Mouse (Mus musculus): ENCODE results near the gene Igdcc3. TPM values are rescaled to one million over a fixed set of nuclear protein-coding genes. Genes with fewer than 3 reads are reported as not detected.

Gene Igdcc3
- total RNA-seq, 2 experiments from 2014 or later = 0.59 to 0.65 TPM

DNA sequence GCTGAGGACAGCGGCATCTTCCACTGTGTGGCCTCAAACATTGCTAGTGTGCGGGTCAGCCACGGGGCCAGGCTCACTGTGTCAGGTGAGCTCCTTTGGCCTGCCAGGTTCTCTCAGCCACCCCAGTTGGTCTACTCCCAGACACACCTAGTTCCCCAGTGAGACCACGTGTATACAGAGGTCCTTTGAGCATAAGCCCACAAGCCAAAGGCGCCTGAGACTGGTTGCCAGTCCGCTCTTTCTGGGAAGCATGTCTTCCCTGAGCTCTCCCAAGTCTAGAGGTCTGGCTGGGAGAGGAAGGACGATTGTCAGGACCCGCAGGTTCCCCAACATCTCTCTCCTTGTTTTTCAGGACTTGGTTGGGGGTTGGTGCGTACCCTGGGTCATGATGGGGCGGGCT is 36.9 kb downstream of the Igdcc3 start:
- no peak for DNase-seq

DNA sequence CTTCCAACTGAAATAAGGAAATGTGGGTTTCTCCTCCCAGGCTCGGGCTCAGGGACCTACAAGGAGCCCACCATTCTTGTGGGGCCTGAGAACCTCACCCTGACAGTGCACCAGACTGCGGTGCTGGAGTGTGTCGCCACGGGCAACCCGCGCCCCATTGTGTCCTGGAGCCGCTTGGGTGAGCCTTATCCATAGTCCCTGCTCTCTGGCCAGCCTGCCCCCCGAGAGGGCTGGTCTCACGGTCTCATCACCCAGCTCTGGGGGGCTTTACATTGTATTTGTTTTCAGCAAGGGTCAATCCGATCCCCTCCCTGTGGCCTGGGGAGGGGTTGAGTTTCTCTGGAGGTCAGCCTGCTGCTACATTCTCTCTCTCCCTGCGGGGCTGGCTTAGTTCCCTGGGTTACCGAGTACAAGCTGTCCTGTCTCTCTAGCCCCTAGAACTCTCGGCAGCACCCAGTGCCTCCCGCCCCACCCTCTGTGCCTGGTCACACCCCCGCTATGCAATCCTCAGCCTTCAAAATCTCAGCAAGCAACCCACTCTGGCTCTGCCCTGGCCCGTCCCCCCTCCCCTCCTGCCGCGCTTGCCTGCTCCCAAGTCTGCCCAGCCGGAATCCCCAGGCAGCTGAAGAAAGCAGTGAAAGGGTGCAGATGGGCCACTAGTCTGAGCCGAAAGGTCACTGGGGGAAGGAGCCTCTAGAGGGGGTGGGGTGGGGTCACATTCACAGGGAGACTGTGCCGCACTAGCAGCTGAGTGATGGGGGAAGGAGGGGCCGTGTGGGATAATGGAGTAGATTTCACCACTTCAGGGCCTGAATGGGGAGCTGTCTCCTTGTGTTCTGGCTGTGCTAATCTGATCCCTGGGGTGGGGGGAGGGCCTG is 37.6 kb downstream of the Igdcc3 start:
- DNase-seq = no peak

DNA sequence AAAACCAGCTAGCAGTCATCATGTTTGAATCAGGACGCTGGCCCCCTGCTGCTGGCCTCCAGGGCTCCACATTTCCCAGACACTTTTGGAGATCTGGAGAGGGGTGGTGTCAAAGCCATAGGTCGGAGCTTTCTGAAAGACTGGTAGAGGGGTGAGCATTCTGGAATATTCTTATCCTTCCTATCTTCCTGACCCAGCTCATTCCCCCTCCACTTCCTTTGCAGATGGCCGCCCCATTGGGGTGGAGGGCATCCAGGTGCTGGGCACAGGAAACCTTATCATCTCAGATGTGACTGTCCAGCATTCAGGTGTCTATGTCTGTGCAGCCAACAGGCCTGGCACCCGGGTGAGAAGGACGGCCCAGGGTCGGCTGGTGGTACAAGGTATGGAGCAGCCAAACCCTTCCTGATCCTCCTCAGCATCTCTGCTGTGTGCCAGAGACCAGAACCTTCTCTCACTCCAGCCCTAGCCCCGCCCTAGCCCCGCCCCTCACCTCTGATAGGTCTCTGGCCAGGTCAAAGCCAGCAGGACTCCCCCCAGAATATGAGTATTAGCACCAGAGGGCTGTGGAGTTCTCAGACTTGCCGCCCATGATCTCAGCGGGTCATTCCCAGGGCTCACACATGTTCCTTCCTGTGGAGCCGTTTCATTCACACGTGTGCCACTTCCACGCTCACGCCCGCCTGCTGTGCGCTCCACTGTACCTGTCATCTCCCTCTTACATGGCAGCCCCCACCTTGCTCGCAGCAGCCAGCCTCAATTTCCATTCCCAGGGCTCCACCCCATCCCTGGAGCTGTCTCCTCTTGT is 39.0 kb downstream of the Igdcc3 start:
- no peak for DNase-seq

DNA sequence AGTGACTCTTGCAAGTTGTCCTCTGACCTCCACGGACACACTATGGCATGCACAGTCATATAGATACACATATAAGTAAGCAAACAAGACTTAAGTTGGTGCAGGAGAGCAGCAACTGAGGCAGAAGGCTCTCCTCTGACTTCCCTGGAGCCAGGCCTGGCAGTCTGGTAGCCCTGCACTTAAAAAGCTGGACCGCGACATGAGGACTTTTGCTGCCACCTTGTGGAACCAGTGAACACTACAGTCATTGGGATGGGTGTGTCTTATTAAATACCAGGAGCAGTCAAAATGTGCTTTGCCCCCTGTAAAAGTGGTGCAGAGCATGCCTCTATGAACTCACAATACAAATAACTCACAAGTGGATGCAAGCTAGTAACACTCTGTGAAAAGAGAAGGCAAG is 47.6 kb downstream of the Igdcc3 start:
- peak; percentile 75 for DNase-seq

DNA sequence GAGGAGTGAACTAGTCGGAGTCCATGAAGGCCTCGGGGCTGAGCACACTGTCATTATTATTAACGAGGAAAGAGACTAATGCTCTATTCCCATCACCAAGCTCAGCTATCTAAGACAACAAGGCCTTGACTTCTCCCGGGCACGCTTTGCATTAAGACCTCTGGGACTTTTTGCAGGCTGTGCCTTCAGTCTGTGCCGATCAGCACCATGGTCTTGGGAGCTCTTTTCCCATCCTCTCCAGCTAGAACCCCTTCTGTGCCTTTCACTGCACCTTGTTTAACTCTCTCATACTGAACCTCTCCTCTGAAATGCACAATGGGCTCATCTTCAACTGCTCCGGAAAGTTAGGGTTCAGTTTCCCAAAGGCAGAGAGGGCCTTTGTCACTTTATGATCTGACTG is 49.3 kb downstream of the Igdcc3 start:
- no peak for DNase-seq

GRCm38 (mm10) chr9:65191389-65191754 is 50.4 kb downstream of the Igdcc3 start:
- DNase-seq = no peak

DNA sequence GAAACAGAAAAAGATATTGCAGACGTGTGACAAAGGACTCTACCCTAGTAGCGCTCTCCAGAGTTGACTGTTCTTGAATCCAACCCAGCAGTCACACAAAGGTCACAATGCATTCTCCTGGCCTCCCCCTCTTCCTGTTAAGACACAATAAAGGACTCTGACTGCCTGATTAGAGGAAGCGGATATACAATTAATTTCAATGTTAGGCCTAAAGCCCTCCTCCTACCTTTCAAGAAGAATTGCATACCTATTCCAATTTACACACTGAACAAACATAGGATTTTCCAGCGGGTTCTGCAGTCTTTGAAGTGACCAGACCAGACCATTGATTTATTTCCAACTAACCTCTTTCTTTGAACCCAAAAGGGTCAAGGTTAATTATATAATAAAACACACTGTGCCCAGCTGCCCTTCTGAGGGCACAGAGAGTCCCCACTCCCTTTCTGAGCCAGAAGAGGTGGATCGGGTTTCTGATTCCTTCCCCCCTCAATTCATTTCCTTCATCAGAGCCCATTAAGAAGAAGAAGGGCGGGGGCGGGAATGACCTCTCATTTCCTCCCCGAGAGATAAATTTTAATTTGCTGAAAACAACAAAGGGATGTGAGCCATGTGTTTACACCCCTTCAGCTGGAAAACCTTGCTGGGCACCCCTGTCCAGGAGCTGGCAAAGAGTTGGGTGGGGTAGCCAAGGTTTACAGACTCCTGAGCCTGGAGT is 50.9 kb downstream of the Igdcc3 start:
- no peak for DNase-seq

- DNase-seq = no peak
Measured at GRCm38 (mm10) chr9:65193214-65193613, 52.2 kb downstream of the Igdcc3 start.

- no peak for DNase-seq
Measured at GRCm38 (mm10) chr9:65195053-65195452, 54.1 kb downstream of the Igdcc3 start, which contains the start of gene Parp16. TSS of gene Parp16 (plus strand) at chr9:65195353.

GRCm38 (mm10) chr9:65195621-65195981 is 54.6 kb downstream of the Igdcc3 start:
- DNase-seq = no peak

DNA sequence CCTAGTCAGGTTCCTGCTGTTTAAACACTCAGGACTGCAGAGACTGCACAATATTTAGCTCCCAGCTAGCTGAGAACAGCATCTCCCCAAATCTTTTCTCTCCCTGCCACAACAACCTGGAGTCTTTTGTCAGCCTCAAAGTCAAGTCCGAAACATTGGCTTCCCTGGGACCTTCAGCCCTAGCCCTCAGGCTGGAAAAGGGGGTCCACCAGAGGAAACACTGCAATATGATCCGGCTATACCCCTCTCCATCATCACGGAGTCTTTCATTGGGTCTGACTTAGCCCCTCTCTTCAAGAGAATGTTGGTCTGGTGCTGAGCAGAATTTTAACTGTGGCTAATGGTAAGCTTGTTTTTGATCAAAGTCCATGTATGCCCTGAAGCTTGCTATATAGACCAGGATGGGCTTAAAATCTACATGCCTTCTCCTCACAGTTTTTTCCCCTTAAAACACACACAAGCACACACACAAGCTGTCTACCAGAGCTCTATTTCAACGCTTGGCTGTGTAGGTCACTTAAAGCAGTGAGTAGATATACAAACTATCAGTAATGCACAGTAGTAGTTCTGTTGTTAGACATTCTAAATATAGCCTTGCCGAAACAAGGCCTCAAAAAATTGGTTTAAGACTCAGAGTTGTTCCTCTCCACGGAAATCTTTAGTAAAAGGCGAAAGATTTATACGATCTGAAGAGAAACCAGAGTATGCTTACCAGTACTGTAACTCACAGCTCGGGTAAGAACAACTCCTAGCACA is 55.2 kb downstream of the Igdcc3 start:
- no peak for DNase-seq

GRCm38 (mm10) chr9:65196738-65197569 is 56.0 kb downstream of the Igdcc3 start:
- DNase-seq = peak; percentile 97

- DNase-seq = no peak
Measured at GRCm38 (mm10) chr9:65197826-65198225, 56.8 kb downstream of the Igdcc3 start.

DNA sequence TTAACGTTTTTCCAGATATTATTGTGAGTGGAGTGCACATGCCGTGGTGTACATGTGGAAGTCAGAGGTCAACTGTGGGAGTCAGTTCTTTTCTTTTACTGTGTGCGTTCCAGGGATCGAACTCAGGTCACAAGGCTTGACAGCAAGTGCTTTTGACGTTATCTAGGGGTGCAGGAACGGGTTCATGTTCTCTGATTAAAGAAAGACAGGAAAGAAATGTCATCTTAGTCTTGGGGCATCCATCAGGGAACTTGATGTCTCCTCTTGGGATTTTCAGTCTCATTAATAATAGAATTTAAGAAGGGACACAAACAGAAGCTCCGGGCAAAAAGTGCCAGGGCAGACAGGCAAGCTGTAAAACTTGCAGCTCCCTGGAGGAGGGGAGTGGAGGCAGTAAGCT is 58.7 kb downstream of the Igdcc3 start:
- no peak for DNase-seq

DNA sequence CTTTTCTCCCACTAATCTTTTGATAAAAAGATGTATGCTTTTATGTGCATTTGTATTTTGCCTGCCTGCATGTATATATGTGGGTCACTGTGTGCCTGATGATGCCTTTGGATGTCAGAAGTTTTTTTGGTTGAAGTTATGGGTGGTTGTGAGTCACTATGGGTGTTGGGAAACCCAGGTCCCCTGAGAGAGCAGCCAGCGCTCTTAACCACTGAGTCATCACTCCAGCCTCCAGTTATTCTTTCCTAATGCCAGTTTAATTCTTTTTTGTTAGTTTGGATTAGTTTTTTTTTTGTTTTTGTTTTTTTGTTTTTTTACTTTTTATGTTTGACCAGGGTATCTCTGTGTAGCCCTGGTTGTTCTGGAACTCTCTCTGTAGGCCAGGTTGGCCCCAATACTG is 59.6 kb downstream of the Igdcc3 start:
- DNase-seq = no peak

GRCm38 (mm10) chr9:65201021-65201380 is 60.0 kb downstream of the Igdcc3 start:
- DNase-seq = no peak

DNA sequence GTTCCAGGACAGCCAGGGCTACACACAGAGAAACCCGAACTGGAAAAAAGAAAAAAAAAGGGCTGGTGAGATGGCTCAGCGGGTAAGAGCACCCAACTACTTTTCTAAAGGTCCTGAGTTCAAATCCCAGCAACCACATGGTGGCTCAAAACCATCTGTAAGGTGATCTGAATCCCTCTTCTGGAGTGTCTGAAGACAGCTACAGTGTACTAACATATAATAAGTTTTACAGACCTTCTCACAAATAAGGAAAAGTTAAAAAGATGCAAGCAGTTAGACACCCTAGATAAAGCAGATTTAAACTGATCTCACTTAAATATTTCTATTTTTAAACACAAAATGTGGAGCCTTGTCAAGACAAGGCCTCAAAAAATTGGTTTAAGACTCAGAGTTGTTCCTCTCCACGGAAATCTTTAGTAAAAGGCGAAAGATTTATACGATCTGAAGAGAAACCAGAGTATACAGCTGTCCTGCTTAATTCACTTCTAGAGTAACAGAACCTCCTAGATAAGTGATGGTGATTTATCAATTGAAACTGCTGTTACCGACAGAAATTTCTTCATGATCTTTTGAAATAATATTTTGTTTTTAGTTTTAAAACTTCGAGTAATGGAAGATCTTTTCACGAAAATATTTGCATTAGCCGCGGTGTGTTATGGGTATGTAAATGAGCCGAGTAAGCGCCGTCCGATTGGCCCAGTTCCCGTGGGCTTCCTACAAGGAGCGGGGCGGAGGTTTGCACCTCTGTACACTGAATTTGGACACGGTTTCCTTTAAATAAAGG is 60.6 kb downstream of the Igdcc3 start:
- DNase-seq = peak; percentile 88

DNA sequence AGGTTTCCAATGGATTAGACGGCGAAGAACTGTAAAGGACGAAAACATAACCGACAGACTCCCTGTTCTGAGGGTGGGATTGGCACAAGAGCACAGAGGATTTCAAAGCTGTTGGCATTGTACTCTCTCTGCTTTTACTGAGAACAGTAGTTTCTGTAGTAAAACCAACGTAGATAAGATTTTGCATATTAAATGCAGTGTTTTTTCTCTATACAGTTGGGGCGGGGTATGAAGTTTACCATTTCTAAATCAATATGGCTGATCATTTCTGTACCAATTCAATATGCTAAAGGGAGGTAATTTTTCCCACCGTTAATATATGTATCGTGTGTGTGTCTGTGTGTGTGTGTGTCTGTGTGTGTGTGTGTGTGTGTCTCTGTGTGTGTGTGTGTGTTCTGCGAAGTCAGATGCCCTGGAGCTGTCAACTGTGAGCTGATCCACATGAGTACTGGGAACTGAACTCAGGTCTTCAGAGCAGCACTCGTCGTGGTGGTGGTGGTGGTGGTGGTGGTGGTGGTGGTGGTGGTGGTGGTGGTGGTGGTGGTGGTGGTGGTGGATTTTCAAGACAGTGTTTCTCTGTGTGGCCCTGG is 61.3 kb downstream of the Igdcc3 start:
- DNase-seq = no peak

- DNase-seq = no peak
Measured at GRCm38 (mm10) chr9:65205049-65205815, 64.2 kb downstream of the Igdcc3 start.

Measured in gastrocnemius, postnatal 10 days (tissue).